Mouse (Mus musculus) liver, embryonic 15.5 days (tissue): ENCODE data around the gene Adamts4. TPM values are rescaled to one million over a fixed set of nuclear protein-coding genes. Genes with fewer than 3 reads are reported as not detected.

Experiments
- ATAC-seq: fragments of 200-750 bp; cut with Nextera tagmentation; 2 replicates; pipeline ENCODE4 v1.8.0; 2017; ENCODE audit warnings: moderate number of reproducible peaks, mild to moderate bottlenecking, moderate library complexity; ENCODE audit not compliant: insufficient read depth
- H3K27ac ChIP-seq: fragments of 300-500 bp; sonication (generic); replicated peaks from 2 replicates; pipeline ENCODE4 v1.5.1; 2015; ENCODE audit warnings: mild to moderate bottlenecking, inconsistent platforms
- H3K27me3 ChIP-seq: fragments of 300-500 bp; sonication (generic); 2 replicates; pipeline ENCODE4 v1.6.1; 2015; ENCODE audit warnings: mild to moderate bottlenecking, inconsistent platforms
- H3K36me3 ChIP-seq: fragments of 300-500 bp; sonication (generic); replicated peaks from 2 replicates; pipeline ENCODE4 v1.6.1; 2015; ENCODE audit warnings: moderate library complexity, mild to moderate bottlenecking, inconsistent platforms
- H3K4me1 ChIP-seq: fragments of 300-500 bp; sonication (generic); replicated peaks from 2 replicates; pipeline ENCODE4 v1.6.1; 2015; ENCODE audit warnings: inconsistent platforms
- H3K4me2 ChIP-seq: fragments of 300-500 bp; sonication (generic); 2 replicates; pipeline ENCODE4 v1.6.1; 2015; ENCODE audit warnings: moderate library complexity, mild to moderate bottlenecking, inconsistent platforms
- H3K4me3 ChIP-seq: fragments of 300-500 bp; sonication (generic); replicated peaks from 2 replicates; pipeline ENCODE4 v1.5.1; 2015; ENCODE audit warnings: mild to moderate bottlenecking, inconsistent platforms
- H3K9ac ChIP-seq: fragments of 300-500 bp; sonication (generic); 2 replicates; pipeline ENCODE4 v1.6.1; 2015; ENCODE audit warnings: moderate library complexity, mild to moderate bottlenecking, inconsistent platforms
- H3K9me3 ChIP-seq: fragments of 300-500 bp; sonication (generic); replicated peaks from 2 replicates; pipeline ENCODE4 v1.6.1; 2016; ENCODE audit warnings: inconsistent platforms
- WGBS: fragments of 180-500 bp; shearing (Covaris S2); methylation state at CpG from one replicate; pipeline ENCODE4 v1.1.7; 2015; ENCODE audit warnings: mixed read lengths; ENCODE audit not compliant: insufficient replicate concordance; 5-methylcytosine and 5-hydroxymethylcytosine counted together
- polyA plus RNA-seq: library from polyadenylated mRNA; unstranded; fragments of >200 nt; fragmentation: Nextera tagmentation; extraction: Ambion mirVana; gene quantifications from 2 replicates; pipeline ENCODE4 v1.2.1, GENCODE M21; 2015

Adamts4 gene
- polyA plus RNA-seq, 1 experiment from 2014 or later, result 0.58 TPM

GRCm38 (mm10) chr1:171271196-171271595, 21.0 kb downstream of the Adamts4 start:
- ATAC-seq, result no peak
- peaks cover 47% of the 10 kb centered on the region for H3K36me3 ChIP-seq
- peak overlapping the region; percentile 82 for H3K4me3 ChIP-seq
- no peaks in the 10 kb centered on the region for H3K27me3 ChIP-seq
- peaks cover 63% of the 10 kb centered on the region for H3K4me1 ChIP-seq
- peak overlapping the region; percentile 88 for H3K4me2 ChIP-seq
- H3K9ac ChIP-seq, result peak overlapping the region; percentile 77
- WGBS, result 26% methylated on average over 9 of the region's 9 CpGs
- no peaks in the 10 kb centered on the region for H3K9me3 ChIP-seq
- H3K27ac ChIP-seq, result peak overlapping the region; percentile 87

- Histone ChIP-seq H3K27ac (peak overlapping the region; percentile 87), H3K36me3 (peaks cover 51% of the 10 kb centered on the region), H3K4me2 (peak overlapping the region; percentile 88), H3K9me3 (no peaks in the 10 kb centered on the region), H3K9ac (peak overlapping the region; percentile 77), H3K27me3 (no peaks in the 10 kb centered on the region), H3K4me1 (peaks cover 62% of the 10 kb centered on the region), H3K4me3 (peak overlapping the region; percentile 82)
- WGBS, result 48% methylated on average over 10 of the region's 10 CpGs
- ATAC-seq, result no peak
Measured at GRCm38 (mm10) chr1:171271622-171272021, 21.4 kb downstream of the Adamts4 start.

- peak overlapping the region; percentile 77; the same call in 1 of the 2 replicates for H3K9ac ChIP-seq
- H3K27me3 ChIP-seq, result no peaks in the 10 kb centered on the region
- H3K4me3 ChIP-seq, result peak overlapping the region; percentile 82
- H3K4me1 ChIP-seq, result peaks cover 65% of the 10 kb centered on the region
- ATAC-seq, result no peak
- no peaks in the 10 kb centered on the region for H3K9me3 ChIP-seq
- H3K36me3 ChIP-seq, result peaks cover 56% of the 10 kb centered on the region
- WGBS, result 56% methylated on average over 3 of the region's 3 CpGs
- H3K27ac ChIP-seq, result peak overlapping the region; percentile 87
- peak overlapping the region; percentile 88 for H3K4me2 ChIP-seq
Measured at GRCm38 (mm10) chr1:171272086-171272485, 21.9 kb downstream of the Adamts4 start.

- ATAC-seq, result no peak
- Histone ChIP-seq H3K9me3 (no peaks in the 10 kb centered on the region), H3K27me3 (no peaks in the 10 kb centered on the region), H3K4me3 (no peak overlapping the region), H3K4me1 (peaks cover 82% of the 10 kb centered on the region), H3K27ac (peak overlapping the region; percentile 51), H3K36me3 (peaks cover 76% of the 10 kb centered on the region), H3K4me2 (0 out of 2 replicates have a peak overlapping the region, but pooled peaks have one; percentile 3), H3K9ac (no peak overlapping the region)
- 88% methylated on average over 12 of the region's 12 CpGs for WGBS
Measured at GRCm38 (mm10) chr1:171274171-171274570, 23.9 kb downstream of the Adamts4 start.

GRCm38 (mm10) chr1:171275144-171275734, 25.0 kb downstream of the Adamts4 start:
- 0 out of 2 replicates have a peak overlapping the region, but pooled peaks have one; percentile 4 for H3K4me2 ChIP-seq
- H3K27ac ChIP-seq, result peak overlapping the region; percentile 51
- no peaks in the 10 kb centered on the region for H3K27me3 ChIP-seq
- peaks cover 85% of the 10 kb centered on the region for H3K36me3 ChIP-seq
- 92% methylated on average over 11 of the region's 11 CpGs for WGBS
- no peak overlapping the region for H3K9ac ChIP-seq
- H3K4me3 ChIP-seq, result no peak overlapping the region
- no peaks in the 10 kb centered on the region for H3K9me3 ChIP-seq
- ATAC-seq, result no peak
- peaks cover 82% of the 10 kb centered on the region for H3K4me1 ChIP-seq

GRCm38 (mm10) chr1:171276110-171276748, 26.0 kb downstream of the Adamts4 start:
- ATAC-seq, result no peak
- 91% methylated on average over 14 of the region's 14 CpGs for WGBS
- peaks cover 85% of the 10 kb centered on the region for H3K36me3 ChIP-seq

GRCm38 (mm10) chr1:171277736-171278135, 27.5 kb downstream of the Adamts4 start:
- 85% methylated on average over 10 of the region's 10 CpGs for WGBS
- Histone ChIP-seq H3K9ac (peak overlapping the region; percentile 90; the same call in 1 of the 2 replicates), H3K4me1 (peaks cover 71% of the 10 kb centered on the region), H3K4me3 (peak overlapping the region; percentile 73), H3K27ac (peak overlapping the region; percentile 98), H3K27me3 (no peaks in the 10 kb centered on the region), H3K36me3 (peaks cover 81% of the 10 kb centered on the region), H3K4me2 (peak overlapping the region; percentile 81), H3K9me3 (no peaks in the 10 kb centered on the region)
- no peak for ATAC-seq

More at GRCm38 (mm10) chr1:171276110-171276748, 26.0 kb downstream of the Adamts4 start:
- Histone ChIP-seq H3K4me1 (peaks cover 76% of the 10 kb centered on the region), H3K9ac (no peak overlapping the region), H3K4me3 (no peak overlapping the region), H3K27me3 (no peaks in the 10 kb centered on the region), H3K9me3 (no peaks in the 10 kb centered on the region), H3K27ac (peak overlapping the region; percentile 48), H3K4me2 (peak overlapping the region; percentile 81; the same call in 1 of the 2 replicates)

GRCm38 (mm10) chr1:171278436-171278835, 28.2 kb downstream of the Adamts4 start:
- peaks cover 78% of the 10 kb centered on the region for H3K4me1 ChIP-seq
- peak overlapping the region; percentile 81 for H3K4me2 ChIP-seq
- ATAC-seq, result no peak
- H3K27ac ChIP-seq, result peak overlapping the region; percentile 98
- 93% methylated on average over 8 of the region's 8 CpGs for WGBS
- H3K9ac ChIP-seq, result peak overlapping the region; percentile 90; the same call in 1 of the 2 replicates
- H3K27me3 ChIP-seq, result no peaks in the 10 kb centered on the region
- H3K4me3 ChIP-seq, result peak overlapping the region; percentile 73
- H3K36me3 ChIP-seq, result peaks cover 81% of the 10 kb centered on the region
- no peaks in the 10 kb centered on the region for H3K9me3 ChIP-seq

- Histone ChIP-seq H3K9me3 (no peaks in the 10 kb centered on the region), H3K4me1 (peaks cover 76% of the 10 kb centered on the region), H3K27me3 (no peaks in the 10 kb centered on the region), H3K9ac (peak overlapping the region; percentile 90), H3K4me3 (peak overlapping the region; percentile 73), H3K36me3 (peaks cover 81% of the 10 kb centered on the region), H3K27ac (peak overlapping the region; percentile 98), H3K4me2 (peak overlapping the region; percentile 81)
- 75% methylated on average over 14 of the region's 14 CpGs for WGBS
- no peak for ATAC-seq
Measured at GRCm38 (mm10) chr1:171279012-171279705, 28.9 kb downstream of the Adamts4 start.

GRCm38 (mm10) chr1:171279721-171280120, 29.5 kb downstream of the Adamts4 start:
- peaks cover 77% of the 10 kb centered on the region for H3K4me1 ChIP-seq
- peaks cover 81% of the 10 kb centered on the region for H3K36me3 ChIP-seq
- H3K27me3 ChIP-seq, result no peaks in the 10 kb centered on the region
- H3K4me3 ChIP-seq, result peak overlapping the region; percentile 73
- H3K27ac ChIP-seq, result peak overlapping the region; percentile 98
- 55% methylated on average over 5 of the region's 5 CpGs for WGBS
- peak overlapping the region; percentile 81 for H3K4me2 ChIP-seq
- no peaks in the 10 kb centered on the region for H3K9me3 ChIP-seq
- ATAC-seq, result no peak
- peak overlapping the region; percentile 90 for H3K9ac ChIP-seq
